Mouse (Mus musculus) A20 (cell line): Measurements from ENCODE around the gene Dram1.
A peak's percentile ranks its signal among the peaks of the same experiment; 100 is the strongest.

ENCODE experiments used
- DNase-seq: peaks from one replicate; pipeline ENCODE4 v3.0.0-alpha.2; 2011; ENCODE audit warnings: low read depth, low spot score

Dram1 gene

DNA sequence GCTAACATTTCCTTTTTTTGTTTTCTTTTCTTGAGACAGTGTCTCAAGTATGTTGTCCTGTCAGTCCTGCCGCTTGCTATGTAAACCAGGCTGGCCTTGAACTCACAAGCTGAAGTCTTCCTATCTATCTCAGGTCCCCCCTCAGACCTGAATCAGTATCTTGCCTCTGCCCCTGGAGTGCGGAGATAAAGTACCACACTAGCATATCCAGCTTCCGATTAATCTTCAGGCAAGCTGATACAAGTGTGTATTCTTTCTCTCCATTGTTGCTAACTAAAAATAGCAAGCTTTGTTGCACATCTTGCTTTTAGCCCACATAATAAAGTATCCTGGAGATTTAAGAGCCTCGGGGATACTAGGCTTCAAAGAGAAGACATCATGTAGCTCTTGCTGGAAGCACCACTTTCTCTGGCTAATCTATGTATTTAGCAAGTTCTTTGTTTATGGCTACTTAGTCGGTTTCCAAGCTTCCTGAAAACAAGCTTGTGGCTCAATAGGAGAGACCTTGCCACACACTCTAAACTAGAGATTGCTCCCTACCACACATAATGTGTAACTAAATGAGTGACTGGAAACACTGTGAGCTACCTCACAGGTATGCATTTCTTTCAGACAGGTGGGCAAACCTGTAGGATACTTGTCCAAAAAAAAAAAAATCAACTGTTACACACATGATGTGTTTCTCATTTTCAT, 27.3 kb downstream of the Dram1 start:
- no peak for DNase-seq

DNA sequence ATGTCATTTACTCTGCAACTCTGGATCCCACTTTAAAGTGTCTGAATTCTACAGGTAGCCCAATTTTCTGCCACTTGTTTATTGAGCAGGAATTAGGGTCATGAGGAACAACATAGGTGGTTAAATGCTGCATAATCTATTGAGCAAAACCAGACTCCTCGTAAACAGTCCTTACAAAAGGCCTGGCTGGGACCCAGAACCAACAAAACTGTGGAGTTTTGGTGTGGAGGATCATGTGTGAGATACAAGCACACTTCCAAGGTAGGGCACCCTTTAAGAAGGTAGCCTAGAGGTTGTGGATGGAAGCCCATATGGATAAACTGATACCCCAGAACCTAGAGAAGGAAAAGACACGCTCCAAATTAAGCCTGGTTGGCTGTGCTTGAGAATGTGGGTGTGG, 28.2 kb downstream of the Dram1 start:
- DNase-seq: no peak

DNA sequence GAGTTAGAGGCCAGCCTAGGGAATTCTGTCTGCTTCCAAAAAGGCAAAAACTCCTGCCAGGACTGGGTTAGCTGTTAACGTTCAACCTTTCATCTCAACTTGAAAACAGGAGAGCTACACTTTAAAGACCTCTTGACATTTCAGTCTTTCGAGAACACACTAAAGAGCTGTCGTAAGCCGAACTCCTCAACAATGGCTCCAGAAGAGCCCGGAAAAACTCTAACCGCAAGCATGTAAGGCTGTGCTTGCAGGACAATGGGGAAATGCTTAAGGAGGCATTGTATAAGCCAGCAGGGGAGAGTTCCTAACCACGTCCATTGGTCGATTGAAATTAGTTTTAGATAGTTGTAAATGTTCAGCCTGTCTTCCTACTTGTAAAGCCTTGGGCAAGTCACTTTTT, 29.1 kb downstream of the Dram1 start:
- no peak for DNase-seq

DNA sequence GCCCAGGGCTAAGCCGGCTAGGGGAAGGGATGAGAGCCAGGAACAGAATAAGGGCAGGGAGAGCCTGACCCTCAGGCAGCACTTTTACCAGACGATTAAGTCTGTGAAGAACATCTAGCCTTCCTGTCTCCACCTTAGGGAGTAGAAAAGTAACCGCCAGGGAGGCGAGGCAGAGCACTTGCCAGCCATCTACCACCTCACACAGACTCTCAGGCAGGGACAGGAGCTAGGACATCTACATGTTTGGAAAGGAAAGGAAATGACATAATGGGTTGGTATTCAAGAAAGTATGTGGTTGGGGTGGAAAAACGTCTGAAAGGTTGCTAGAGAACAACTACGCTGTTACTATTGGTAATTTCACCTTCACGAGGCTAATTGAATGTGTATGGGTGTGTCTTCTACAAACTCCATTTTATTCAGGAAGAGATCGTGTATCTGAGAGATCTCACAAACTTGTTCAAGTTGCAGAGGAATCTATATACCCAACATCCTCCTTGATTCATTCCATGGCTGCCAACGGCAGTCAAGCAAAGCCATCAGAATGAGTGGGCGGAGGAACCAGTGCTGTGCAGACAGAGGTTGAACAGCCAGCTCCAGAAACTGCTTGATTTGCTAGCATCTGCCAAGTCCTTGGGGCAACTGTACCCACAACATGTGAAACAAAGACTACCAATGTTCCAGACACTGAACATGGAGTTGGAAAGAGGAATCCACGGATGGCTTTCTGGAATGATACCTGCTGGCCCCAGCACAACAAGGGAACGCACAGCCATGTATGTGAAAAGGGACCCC, 32.2 kb downstream of the Dram1 start:
- no peak for DNase-seq

DNA sequence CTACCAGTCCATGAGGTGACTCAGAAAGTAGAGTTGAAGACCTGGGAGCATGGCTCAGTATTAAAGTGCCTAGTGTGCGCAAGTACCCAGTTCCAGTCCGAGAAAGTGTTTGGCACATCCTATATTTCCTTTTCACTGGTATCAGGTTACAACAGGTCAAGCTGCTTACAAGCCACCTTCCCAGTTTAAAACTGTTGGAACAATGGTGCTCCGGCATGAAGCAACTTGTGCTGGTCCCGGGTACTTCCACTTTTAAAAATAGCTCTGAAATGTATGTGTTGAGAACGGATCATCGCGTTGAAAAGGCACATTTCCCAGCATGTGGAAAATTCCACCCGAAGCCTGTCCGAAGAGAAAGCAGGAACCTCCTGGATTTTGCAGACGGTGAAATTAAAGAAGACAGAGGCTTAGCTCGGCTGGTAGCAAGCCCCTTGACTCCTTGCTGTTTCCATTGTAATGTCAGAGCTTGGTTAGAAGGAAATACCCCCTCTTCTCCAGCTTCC, 32.9 kb downstream of the Dram1 start:
- no peak for DNase-seq

DNA sequence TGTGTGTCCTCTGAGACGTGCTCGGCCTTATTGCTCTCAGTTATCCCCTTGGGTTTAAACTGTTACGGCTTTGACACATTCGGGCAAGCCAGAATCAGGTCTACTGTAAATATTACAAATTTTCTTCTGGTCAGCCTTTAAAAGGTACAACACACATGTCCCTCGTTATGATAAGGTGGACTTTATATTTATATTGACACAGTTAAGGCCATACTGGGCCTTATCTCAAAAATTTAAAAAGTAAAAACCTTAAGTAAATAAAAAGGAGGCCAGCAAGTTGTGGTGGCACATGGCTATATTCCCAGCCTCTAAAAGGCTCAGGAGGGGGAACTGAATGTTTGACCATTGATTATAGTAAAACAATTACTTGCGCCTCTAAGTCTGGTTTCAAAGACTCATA, 37.5 kb downstream of the Dram1 start:
- DNase-seq: no peak

DNA sequence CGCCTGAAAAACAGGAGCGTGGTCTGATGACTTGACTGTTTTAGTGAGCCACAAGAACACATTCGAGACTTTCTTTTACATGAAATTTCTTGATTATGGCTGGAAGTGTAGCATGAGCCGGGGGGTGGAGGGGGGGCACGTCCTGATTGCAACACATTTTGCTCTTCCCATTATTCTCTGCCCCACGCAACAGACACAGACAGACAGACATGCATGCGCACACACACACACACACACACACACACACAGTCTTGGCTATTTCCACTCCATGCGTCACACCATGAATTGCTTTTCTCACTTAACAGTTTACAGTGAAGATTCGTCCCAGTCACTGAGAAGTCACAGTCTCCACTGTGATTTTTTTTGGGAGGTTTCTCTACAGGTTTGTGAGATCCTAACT, 38.2 kb downstream of the Dram1 start:
- no peak for DNase-seq

DNA sequence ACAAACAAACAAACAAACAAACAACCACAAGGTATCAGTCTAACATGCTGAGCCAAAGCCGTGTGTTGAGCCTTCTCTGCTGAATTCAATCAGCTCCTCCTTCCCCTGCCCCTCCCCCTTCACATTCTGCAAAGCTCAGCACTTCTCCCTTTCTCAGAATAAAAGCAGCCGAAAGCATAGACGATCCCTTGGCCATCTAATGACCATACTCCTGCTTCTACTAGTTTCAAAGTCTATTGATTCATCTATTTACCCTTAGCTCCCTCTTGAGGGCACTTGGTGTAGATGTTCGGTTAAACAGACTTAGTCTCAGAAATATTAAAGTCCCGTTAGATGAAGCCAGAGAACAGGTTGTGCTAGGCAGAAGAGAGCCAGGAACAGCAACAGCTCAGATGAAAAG, 48.2 kb downstream of the Dram1 start:
- DNase-seq: peak; percentile 43

DNA sequence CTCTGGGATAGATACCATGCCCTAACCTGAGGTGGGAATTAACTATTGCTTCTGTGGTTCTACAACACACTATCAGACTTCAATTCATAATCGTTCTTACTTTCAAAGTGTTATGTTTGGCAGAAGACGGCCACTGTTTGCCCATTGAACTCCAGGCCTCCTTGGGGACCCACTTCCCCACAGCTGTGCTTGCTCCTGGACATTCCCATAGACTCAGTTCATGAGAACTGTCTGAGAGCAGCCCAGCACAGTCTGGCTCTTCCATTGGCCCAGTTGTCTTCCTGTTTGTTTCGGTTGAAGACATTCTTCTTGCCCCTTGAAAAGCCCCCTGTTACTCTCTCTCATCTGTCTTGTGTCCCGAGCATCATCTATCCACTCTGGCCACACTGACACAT, 50.8 kb downstream of the Dram1 start:
- DNase-seq: no peak

DNA sequence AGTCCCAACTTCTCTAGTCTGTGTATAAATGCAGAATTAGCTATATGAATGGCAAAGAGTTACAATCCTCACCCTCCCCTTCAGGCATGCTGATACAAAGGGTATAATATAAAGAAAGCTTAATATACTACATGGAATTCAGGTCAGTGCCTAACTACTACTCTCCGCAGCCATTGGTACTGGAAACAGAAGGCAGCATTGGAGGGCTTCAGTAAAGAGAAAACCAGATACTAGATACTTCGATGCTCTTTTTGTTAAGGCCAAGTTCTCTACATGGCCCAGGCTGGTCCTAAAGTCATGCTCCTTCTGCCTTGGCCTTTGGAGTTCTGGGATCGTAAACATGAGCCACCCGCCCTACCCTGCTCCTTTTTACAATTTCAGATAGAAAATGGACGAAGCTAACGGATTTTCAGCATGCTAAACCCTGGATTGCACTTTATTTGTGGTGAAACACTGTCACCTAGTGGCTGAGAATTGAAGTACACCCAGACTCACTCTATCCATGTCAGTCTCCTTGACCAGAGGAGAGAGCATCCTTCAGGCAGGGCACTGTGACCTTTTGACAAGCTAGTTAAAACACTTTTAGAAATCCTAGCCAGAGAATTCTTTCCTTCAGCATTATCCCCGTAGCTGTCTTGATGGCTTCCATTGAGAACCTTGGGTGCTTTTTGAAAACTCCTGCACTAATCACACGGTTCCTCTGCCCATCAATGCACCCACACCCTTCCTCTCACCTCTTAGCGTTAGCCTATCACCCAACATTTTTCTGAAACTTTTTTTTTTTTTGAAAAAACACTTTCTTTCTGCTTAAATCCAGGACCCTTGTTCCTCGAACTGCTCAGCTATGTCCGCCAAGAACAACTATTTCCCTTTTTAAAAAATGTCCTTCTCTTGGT, 51.5 kb downstream of the Dram1 start:
- DNase-seq: peak; percentile 72

DNA sequence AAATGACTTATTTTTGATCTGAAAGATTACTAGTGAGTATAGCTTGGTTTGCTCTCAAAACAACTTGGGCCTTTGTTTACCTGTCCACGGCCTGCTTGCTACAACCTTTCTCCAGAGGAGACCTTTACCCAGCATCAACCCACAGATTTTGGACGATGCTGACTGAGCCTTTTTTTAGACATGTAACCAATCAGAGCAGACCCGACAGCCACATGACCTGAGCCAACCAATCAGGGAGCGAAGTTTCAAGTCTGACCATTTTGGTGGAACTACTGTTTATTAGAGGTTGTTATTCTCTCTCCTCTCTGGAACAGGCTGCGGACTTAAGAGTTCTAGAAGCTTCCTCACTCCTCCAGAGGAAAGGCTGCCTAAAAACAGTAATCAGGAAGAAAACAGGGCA, 57.1 kb downstream of the Dram1 start:
- no peak for DNase-seq

DNA sequence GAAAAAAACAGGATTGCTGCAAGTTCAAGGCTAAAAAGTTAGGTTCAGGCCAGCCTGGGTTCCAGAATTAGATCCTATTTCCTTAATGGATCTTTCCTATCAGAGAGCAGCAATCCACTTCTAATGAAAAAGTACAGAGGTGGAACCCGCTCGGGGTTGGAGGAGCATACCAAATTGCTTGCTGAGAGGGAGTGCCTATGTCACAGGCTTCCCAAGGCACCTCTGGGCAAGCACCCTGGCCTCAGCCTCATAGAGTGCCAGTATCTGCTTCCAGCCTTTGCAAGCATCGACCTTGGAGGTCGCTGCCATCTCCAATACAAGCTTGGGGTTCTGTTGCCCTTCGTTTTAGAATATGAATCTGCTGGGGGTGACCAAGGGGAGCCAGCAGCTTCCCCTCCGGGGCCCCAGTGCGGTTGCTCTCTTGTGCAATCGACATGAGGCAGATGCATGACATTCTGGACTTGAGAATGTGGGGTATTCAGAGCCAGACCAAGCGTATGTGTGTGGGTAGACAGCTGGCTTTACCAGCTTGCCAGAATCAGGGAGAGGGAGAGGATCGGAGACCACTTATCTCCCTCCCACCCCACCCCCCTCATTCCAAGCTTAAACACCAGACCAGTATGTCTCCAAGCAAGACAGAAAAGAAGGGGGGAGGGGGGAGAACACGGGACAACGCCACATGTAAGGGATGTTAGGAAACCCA, 58.0 kb downstream of the Dram1 start:
- no peak for DNase-seq

DNA sequence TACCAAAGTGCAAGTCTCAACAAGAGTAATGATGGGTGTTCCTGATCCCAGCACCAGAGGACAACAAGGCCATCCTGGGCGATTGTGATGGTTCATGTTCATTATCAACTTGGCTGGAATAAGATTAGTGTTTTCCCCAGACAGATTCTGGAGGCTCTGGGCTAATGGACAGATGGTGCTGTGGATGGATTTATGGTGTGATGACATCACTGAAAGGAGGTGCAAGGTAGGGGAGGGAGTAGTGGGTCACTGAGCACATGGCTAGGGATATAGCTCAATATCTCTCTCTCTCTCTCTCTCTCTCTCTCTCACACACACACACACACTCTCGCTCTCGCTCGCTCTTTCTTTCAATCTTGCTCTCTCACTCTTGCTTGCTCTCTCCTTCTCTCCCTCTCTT, 60.7 kb downstream of the Dram1 start:
- no peak for DNase-seq

DNA sequence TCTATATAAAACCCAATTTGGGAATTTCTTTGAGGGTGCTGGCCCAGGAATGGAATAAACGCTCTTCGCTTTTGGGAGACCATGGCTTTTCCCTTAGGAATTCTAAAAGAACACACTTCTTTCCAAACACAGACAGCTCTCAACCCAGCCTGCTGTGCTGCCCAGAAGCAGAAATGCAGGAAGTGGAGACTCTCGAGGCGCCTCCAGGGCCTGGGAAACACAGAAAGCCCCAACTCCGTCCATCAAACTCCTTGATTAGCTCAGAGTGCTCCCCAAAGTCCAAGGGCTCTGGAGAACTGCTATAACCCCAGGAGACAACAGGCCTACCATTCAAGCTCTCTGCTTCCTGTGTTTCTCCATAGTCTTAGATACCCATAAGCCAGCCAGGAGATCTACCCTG, 61.7 kb downstream of the Dram1 start:
- DNase-seq: no peak

DNA sequence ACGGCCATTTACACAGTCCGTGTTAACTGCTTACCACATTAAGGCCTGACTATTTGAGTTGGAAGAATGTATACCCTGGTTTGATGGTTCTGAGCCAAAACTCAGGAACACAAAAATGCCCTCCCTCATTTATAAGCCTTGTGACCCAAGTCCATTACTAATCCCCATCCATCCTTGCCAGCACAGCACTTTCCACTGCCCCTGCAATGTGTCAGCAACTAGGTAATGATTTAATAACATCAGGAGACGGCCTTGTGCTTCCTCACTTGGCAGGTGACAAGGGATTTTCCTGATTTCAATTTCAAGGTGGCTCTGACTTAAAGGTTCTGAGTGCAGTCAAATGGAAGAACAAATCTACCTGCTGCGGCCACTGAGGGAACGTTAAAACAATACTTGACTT, 64.0 kb downstream of the Dram1 start:
- no peak for DNase-seq

DNA sequence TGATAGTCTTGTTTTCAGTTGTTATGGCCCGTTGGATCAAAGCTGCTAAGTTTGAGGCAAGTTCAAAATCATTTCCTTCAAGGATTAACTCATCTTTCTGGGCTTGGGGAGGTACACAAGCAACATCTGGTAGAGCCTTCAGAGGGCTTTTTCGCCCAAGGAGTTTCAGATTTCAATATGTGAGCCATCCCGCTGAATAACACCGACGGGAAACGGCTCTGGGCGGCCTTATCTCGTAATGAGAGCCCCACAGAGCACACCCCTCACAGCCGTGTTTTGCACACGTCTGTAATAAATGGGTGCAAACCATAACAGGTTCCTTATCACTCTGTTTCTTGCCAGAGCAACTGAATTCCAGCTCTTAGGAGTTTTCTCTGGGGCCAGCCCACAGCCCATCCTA, 69.0 kb downstream of the Dram1 start:
- no peak for DNase-seq

DNA sequence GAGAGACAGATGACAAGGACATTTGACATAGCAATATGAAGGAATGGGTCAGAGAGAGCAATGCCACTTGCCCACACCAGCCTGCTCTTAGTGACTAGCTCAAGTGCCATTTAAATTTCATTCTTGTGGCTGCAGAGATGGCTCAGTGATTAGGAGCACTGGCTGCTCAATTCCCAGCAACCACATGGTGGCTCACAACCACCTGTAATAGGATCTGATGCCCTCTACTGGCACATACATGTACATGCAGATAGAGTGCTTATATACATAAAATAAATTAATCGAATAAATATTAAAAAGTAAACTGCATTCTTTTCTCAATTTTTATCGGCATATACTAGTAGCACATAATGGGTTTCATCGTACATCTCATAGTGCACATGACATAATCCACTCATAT, 72.6 kb downstream of the Dram1 start:
- peak; percentile 36 for DNase-seq

DNA sequence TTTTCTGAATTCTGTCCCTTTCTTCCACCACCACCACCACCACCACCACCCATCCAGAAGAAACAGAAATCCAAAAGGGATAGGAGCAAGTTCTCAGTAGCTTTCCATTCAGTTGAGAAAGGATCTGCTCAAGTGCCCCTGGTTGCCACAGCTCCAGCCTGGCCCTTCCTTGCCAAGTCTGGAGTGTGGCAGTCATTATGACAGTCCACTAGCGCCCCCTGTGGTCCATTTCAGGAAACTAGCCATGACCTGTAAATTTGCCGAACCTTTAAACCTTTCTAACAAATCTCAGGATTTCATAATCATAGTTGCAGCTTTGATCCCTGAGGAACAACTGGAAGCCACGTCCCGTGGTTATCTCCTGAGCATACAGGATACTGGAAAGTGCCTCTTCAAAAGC, 74.6 kb downstream of the Dram1 start:
- DNase-seq: peak; percentile 69

DNA sequence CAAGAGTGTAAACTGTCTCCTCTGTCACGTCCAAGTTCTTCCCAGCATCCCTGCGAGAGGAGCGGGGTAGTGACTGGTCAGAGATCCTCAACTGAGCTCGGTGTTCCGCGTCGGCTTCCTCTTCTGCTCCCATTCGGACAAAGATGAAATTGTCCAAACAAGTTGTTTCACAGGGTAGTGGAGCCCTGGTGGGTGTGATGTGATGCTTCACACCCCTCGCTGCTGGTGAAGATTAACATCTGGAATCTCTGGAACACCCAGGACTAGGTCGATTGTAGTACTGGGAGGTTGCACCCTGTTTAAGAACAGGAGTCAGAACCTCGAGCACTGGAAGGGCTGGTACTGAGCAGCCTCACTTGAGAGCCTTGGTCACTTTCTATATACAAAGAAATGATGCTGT, 75.8 kb downstream of the Dram1 start:
- DNase-seq: no peak

DNA sequence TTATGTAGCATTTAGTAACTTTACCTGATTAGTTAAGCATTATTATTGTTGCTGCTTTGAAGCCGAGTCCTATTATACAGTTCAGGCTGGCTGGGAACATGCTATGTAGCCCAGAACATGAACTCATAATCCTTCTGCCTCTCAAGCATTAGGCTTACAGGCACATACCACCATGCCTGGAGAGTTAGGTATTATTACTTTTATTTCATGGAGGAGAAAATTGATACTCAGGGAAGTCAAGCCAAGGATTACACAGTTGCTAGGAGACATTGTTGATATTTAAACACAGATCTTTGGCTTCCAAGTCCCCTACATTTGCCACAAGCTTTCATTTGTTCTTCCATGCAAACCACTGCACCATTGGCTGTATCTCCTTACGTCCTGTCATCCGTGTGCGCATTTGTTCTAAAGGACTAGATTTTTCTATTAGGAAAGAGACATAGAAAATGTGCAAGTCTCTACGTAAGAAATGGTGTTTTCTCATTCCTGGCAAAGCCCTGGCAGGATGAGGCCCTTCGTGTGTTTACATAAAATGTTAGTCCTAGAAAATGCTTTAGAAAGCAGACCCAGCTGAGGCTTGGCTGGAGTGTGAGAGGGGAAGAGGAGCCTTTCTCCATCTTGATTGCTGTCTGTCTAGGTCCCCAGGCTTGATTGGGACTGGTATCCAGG, 76.9 kb downstream of the Dram1 start:
- DNase-seq: no peak

DNA sequence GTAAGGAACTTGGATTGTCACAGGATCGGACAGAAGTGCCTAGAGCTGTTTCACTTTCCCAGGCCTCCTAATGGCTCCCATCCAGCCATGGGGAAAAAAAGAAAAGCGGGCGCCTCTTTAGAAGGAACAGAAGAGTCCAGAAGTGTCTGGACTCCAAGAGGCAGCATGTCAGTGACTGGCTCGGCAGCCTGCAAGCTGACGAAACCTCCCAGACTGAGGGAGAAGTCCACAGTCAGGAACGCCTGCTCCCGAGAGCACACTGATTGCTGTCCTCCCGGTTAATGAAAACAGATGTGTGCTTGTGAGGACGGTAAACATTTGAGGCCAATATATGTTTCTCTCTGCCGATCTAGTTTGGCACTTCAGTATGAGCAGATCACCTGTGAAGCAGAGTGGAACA, 81.9 kb downstream of the Dram1 start:
- no peak for DNase-seq
